Mouse (Mus musculus): Measurements from ENCODE around the gene Sdhb. TPM values are rescaled to one million over a fixed set of nuclear protein-coding genes. Genes with fewer than 3 reads are reported as not detected.

Sdhb gene
- total RNA-seq, 2 experiments from 2014 or later, result 457 to 601 TPM

DNA sequence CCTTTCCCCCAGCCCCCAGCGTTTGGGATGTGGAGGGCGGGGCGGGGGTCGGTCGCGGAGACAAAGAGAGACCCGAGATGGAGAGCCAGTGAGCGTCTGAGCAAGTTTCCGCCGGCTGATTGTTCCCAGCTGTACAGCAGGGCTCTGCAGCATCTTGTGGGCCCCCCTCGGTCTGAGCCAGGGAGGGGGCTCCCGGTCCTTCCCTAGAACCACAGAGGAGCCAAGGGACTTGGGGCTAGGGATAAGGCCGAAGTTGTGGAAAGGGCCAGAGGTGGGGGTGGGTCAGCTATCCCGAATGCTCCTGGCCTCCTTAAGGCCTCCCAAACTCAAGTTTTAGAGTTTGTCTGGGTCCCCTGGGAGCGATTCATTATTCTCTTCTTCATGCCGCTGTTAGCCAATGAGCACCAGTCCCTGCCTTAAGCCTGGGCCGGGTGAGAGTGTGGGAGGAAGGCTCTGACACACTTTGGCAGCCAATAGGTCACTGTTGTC lies 50.0 kb downstream of the Sdhb start:
- no peak for DNase-seq (ENCODE audit: low spot score in 2 of 2)

DNA sequence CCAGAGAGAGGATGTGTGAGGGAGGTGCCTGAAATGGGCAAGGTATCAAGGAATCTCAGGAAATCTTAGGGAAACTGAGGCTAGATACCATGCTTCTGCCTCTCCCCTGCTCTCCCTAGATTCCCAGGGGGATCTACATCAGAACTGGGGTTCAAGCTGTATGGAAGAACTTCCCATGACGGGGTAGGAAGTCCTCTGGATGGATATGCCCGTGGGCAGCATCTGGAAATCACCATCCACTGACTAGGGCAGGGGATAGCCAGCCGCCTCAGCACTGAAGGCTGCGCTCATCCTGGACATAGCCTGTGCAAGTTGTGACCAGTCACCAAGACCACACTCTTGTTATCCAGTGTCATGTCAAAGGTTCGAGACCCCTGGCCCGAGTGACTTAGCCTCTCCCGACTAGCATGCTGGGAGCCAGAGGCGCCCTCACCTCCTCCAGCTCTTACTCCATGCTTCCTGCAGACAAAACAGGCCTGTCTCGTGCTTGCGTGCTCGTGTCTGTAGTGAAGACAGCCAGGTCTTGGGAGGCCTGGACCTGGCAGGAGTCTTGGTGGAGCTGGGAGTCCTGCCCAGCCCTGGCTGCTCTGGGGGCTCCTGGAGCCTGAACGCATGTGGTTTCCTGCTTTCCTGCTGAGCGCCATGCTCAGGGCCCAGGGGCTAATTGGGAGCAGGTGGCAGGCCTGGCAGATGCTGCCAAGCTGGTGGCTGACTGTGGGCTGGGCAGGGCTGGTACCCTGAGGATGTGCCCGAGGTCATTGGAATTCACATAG lies 50.7 kb downstream of the Sdhb start:
- no peak for DNase-seq (ENCODE audit: low spot score in 2 of 2)

DNA sequence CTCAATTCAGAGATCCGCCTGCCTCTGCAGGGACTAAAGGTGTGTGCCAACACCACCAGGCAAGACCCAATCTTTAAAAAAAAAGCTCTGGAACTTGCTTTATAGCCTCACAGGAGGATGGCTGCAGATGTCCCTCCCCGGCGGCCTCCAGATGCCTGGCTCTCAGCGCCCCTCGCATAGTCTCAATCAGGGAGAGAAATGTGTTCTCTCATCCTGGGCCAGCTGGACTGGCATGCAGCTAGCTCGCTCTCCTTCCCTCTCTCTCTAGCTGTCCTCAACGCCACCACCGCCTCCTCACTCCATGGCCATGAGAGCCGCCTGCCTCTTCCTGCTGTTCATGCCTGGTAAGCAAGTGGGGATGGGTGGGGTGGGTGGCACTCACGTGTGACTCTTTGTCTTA lies 51.6 kb downstream of the Sdhb start:
- no peak for DNase-seq (ENCODE audit: low spot score in 2 of 2)

DNA sequence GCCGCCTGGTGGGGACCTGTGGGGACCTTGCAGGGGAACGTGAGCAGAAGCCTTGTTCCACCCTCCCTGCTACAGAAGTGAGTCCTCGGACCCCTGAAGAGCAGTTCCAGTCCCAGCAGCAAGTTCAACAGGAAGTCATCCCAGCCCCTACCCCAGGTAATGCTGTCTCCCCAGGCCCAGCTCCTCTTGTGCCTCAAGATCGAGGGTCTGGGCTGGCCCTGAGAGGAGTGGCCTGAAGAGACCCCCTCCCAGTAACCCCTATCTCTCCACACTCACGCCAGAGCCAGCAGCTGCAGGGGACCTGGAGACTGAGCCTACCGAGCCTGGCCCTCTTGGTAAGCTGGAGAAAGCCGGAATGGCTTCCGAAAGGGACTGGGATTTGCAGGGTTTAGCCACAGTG lies 53.1 kb downstream of the Sdhb start:
- DNase-seq (ENCODE audit: low spot score in 2 of 2), result no peak

DNA sequence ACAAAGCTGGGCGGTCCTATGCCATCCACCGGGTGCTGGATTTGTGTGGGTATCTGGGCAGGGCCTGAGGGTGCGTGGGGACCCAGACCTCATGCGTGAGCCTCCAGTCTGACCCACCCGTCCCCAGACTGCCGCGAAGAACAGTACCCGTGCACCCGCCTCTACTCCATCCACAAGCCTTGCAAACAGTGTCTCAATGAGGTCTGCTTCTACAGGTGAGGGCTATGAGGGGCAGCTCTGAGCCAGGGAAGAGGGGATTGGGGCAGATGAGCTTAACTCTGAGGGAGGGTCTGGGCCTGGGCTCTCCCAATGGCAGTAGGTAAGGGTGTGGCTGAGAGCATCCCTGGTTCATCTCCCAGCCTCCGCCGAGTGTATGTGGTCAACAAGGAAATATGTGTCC lies 53.9 kb downstream of the Sdhb start:
- no peak for DNase-seq (ENCODE audit: low spot score in 2 of 2)

DNA sequence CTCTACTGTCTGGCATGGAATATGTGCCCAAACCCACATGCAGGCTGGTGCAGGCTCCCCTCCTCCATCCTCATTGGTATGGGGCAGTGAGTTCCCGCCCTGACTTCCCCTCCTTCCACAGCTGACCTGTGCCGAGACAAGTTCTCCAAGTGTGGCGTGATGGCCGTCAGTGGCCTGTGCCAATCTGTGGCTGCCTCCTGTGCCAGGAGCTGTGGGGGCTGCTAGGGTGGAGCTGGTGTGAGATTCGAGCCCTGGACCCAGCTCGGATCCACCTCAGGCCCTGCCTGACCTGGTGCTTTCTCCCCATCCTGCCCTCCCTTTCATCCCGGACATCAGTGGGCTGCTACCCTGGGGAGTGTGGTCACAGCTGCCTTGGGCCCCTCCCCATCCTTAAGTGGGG lies 54.4 kb downstream of the Sdhb start:
- DNase-seq (ENCODE audit: low spot score in 2 of 2), result no peak

DNA sequence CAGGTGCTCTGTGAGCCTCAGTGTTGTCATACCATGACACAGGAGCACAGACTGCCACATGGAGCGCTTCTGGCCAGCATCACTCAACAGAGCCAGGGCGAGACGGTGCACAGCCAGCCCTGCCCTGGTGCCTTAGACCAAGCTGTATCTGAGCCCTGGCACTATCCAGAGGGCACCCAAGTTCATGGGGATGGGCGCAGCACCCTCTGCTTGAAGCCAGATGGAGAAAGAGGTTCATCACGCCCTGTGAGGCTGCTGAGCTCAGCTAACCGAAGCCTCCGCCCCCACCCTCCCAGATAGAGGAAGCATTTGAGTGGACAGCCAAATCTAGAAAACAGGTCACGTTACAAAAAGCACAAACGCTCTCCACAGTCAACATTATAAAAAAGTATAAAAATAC lies 55.3 kb downstream of the Sdhb start:
- DNase-seq (ENCODE audit: low spot score in 2 of 2), result no peak

DNA sequence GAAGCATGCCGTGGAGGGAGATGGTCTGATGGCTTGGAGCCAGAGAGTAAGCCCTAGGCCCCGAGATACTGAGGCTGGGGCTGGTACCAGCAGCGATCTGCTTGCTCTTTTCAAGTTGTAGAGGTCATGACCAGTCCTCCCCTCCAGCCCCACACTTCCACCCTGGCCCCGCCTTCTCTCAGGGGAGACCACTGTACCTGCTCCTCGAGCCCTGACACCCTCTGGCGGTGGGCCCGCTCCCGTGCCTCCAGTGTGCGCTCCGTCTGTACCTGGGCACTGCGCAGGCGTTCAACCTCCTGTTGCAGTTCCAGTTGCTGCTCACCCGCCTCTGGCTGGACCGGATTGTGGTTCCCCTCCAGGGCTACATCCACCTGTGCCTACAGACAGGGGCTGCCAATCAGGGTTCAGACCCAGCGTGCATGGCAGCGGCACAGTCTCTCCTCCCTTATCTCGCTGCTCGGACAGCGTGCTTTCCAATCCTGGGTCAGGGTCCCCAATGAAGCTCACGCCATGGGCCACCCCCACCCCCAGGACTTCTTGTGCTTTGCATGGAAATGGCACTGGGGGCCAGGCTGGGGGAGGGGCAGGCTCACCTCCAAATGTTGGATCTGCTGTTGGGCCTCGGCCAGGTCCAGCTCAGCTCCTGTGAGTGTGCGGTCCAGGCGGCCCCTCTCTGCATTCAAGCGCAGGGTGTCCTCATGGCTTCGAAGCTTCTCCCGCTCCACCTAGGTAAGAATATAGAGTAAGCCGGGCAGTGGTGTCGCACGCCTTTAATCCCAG lies 56.8 kb downstream of the Sdhb start:
- no peak for DNase-seq (ENCODE audit: low spot score in 2 of 2)

DNA sequence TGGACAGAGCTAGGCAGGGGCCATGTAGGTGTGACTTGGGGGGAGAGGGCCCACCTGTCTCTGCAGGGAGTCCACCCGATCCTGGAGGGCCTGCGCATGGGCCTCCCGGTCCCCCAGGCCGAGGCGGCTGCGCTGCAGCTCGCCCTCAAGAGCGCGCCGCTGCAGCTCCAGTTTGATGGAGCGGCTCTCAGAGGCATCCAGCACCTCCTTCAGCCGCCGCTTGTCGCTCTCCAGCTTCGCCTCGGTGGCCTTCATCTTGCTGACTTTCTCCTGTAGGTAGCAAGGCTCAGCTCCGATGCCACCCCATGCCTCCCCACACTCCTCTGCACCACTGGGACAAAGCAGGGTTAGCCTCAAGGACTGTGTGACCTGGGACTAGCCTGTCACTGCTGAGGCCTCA lies 59.2 kb downstream of the Sdhb start:
- no peak for DNase-seq (ENCODE audit: low spot score in 2 of 2)

DNA sequence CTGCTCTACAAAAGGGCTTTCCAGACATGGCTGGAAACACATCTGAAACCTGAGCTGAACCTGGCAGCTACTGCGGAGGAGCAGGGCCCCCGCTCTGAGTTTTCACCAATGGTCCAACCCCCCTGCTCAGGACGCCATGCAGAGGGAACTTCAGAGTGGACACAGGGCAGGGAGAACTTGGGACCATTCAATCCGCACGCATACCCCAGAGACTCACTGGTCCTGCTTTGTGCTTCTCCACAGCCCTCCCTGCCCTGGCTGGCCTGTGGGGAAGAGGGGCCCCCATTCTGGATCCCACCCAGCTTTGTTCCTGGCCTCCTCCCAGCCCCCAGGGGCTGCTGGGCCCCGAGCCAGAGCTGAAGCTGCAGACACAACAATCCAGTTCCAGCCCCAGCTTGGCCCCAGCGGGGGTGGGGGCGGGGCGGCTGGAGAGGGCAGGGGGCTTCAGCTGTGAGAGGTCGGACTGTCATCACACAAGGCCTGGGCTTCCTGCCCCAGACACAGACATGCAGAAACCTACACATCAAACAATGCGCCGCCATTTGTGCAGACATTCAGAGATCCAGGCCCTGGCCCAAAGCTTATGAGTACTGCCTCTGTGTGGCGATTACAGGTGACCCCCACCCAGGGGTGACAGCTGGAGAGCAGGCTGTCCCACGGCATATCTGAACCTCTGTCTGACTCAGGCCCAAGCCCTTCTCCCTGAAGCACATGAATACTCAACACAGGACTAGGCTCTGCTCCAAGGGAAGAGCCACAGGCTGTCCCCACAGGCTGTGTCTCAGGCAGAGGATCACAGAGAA lies 60.0 kb downstream of the Sdhb start:
- DNase-seq (ENCODE audit: low spot score in 2 of 2), result no peak

DNA sequence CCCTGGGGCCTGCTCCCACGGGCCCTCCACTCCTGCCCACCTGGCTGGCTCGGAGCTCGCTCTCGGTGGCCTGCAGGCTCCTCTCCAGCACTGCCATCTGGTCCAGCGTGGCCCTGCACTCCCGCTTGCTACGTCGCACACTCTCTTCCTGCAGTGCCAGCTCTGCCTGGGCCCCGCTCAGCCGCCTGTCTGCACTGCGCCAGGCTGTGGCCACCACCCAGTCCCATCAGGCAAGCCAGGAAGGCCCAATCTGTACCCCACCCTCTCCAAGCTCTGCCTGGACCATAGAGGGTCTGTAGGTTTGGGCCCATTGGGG lies 60.6 kb downstream of the Sdhb start:
- no peak for DNase-seq (ENCODE audit: low spot score in 2 of 2)

DNA sequence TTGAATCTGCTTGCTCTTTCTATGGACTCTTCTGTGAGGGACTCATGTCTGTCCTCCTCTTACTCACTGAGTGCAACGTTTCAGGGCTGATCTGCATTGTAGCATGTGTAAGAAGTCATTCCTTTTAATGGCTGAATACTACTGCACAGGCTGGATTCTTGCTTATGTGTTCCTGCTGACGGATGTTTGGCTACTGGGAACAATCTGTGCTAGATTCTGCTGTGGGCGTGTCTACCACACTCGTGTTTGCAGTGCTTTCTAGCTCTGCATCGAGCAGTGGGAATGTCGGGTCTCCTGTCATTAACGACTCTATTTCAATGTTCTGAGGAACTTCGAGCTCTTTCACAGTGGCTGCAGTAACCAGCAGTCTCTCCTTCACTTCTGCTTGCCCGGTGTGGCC lies 63.0 kb downstream of the Sdhb start:
- no peak for DNase-seq (ENCODE audit: low spot score in 2 of 2)

DNA sequence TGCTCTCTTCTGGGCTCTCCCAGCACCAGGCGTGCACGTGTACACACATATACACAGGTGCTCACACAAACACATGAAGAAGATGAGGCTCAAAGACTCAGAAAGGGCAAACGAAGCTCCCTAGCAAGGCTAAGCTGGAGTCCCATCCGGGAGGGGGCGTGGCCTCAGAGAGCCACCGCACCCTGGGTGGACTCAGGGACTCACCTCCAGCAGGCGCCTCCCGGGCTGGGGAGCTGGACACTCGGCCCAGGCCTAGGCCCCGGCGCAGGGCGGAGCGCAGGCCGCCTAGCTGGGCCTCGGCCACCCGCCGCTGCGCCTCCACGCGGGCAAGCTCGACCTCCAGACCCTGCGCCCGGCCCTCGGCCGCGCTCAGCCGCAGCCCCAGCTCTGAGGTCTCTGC lies 64.0 kb downstream of the Sdhb start:
- no peak for DNase-seq (ENCODE audit: low spot score in 2 of 2)

Other genes starting within 250 kb of the Sdhb start
- gene Padi6, start 218.6 kb upstream of the Sdhb start, total RNA-seq (2021), result not detected
- gene Padi4, start 187.0 kb upstream of the Sdhb start, total RNA-seq (2021), result under 1 TPM; 0.17 to 0.99 TPM
- gene Padi3, start 150.6 kb upstream of the Sdhb start, total RNA-seq (2021), result not detected
- not detected for gene Padi1, start 115.4 kb upstream of the Sdhb start, total RNA-seq (2021)
- gene Padi2, start 54.9 kb upstream of the Sdhb start, total RNA-seq (2021), result 1 to 10 TPM; 1.4 to 4.9 TPM
- gene Atp13a2, start 25.7 kb downstream of the Sdhb start, total RNA-seq (2021), result 10 to 100 TPM; 30.2 to 31.0 TPM
- 1 to 10 TPM; 6.4 to 6.6 TPM for gene Mfap2, start 49.2 kb downstream of the Sdhb start, total RNA-seq (2021)
- 1 to 10 TPM; 6.4 to 6.9 TPM for gene Crocc, start 99.3 kb downstream of the Sdhb start, total RNA-seq (2021)
- gene Necap2, start 117.2 kb downstream of the Sdhb start, total RNA-seq (2021), result 10 to 100 TPM; 59.3 to 61.1 TPM
- not detected for gene Spata21, start 127.1 kb downstream of the Sdhb start, total RNA-seq (2021)
- 100 to 1,000 TPM; 109 to 127 TPM for gene Szrd1, start 178.6 kb downstream of the Sdhb start, total RNA-seq (2021)
- 10 to 100 TPM; 21.1 to 23.1 TPM for gene Fbxo42, start 186.7 kb downstream of the Sdhb start, total RNA-seq (2021)